Mouse (Mus musculus): ENCODE data around the gene Cask. TPM values are rescaled to one million over a fixed set of nuclear protein-coding genes. Genes with fewer than 3 reads are reported as not detected.

Cask gene
- polyA plus RNA-seq, 1 experiment from 2014 or later = 17.4 TPM

DNA sequence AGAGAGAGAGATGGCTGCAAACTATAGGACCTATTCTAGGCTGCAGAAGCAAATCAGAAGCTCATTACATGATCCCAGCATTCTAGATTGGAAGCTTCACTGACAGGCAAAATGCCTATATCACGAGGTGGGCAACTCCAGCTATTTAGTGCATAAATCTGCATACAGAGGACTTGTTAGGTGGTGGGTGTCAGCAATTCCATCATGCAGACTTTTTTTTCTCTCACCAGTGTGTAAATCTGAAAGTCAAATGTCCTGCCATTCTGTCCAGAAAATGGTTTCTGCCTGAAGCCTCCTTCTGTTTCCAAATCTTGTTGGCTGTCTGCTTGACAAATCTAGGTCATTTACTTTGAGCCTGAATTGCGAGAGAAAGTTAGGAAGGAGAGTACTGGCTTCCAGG is 373.6 kb downstream of the Cask start:
- H3K9ac ChIP-seq = no peak overlapping the region
- no peak overlapping the region for H3K4me2 ChIP-seq
- ATAC-seq (replicated peaks; ENCODE audit: low FRiP score) = no peak
- H3K4me1 ChIP-seq = no peaks in the 10 kb centered on the region
- no peaks in the 10 kb centered on the region for H3K9me3 ChIP-seq (replicated peaks)
- H3K27me3 ChIP-seq = peaks cover 21% of the 10 kb centered on the region
- H3K27ac ChIP-seq = no peak overlapping the region
- no peaks in the 10 kb centered on the region for H3K36me3 ChIP-seq
- H3K4me3 ChIP-seq (replicated peaks) = no peak overlapping the region
- WGBS = 64% methylated on average over 2 of the region's 2 CpGs

DNA sequence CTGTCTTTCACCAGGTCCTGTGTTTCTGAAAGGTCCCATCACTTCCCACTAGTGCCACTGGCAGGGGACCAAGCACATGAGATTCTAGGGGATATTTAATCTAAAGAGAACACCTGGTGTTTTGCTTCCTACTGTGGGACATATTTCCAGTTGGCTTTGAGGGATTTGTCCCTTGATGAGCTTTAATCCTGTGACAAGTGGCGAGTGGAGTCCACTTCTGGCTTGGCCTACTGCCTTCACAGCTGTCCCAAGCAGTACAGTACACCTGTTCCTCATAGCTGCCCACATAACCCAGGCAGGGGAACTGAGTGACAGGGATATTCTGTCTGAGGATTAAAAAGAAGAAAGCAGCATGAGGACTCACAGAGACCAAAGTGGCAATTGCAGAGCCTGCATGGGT is 375.8 kb downstream of the Cask start:
- 68% methylated on average over 1 of the region's 1 CpGs for whole genome bisulfite sequencing

DNA sequence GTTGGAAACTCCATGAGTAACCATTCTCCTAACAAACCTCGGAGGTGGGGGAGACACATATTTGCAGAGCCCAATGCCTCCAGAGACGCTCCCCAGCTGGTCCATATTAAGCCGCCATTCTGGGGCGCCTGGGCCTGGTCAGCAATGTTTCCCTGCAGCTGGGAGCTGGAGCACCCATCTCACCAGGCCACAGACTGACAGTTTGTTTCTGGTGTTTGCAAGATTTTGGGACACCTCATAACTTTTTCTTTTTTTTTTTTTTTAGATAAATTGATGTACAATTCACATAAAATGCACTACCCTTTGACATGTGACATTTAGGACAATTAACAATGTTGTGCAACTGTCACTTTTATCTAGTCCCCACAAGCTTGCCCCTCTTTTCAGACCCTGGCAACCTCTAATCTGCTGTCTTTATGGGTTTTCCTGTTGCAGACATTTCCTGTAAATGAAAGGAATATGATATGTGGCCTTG is 378.4 kb downstream of the Cask start:
- no peak for ATAC-seq (replicated peaks; ENCODE audit: low FRiP score)
- Histone ChIP-seq H3K4me1 (no peaks in the 10 kb centered on the region), H3K36me3 (no peaks in the 10 kb centered on the region), H3K4me2 (no peak overlapping the region), H3K4me3 (replicated peaks) (no peak overlapping the region), H3K27ac (no peak overlapping the region), H3K27me3 (peaks cover 22% of the 10 kb centered on the region), H3K9me3 (replicated peaks) (no peaks in the 10 kb centered on the region), H3K9ac (no peak overlapping the region)
- WGBS = 56% methylated on average over 4 of the region's 4 CpGs

More for the DNA sequence above, 375.8 kb downstream of the Cask start:
- no peaks in the 10 kb centered on the region for H3K36me3 ChIP-seq
- H3K4me1 ChIP-seq = no peaks in the 10 kb centered on the region
- no peak overlapping the region for H3K9ac ChIP-seq
- H3K9me3 ChIP-seq (replicated peaks) = no peaks in the 10 kb centered on the region
- no peak for ATAC-seq (replicated peaks; ENCODE audit: low FRiP score)
- no peak overlapping the region for H3K27ac ChIP-seq
- no peak overlapping the region for H3K4me2 ChIP-seq
- H3K4me3 ChIP-seq (replicated peaks) = no peak overlapping the region
- peaks cover 25% of the 10 kb centered on the region for H3K27me3 ChIP-seq

DNA sequence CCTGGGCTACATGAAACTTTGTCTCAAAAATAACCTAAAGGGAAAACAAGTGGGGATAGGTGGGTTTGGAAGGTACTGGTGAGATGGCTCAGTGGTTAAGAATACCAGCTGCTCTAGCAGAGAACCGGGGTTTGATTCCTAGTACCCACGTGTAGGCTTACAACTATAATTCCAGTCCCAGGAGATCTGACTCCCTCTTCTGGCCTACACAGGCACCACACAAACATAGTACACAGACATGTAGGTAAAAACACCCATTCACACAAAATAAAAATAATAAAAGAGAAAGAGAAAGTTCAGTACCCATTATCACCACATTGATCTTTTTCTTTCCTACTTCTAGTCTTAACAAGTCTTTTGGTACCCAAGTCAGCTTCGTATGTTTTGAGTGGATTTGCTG is 379.2 kb downstream of the Cask start:
- H3K9me3 ChIP-seq (replicated peaks) = no peaks in the 10 kb centered on the region
- no peaks in the 10 kb centered on the region for H3K4me1 ChIP-seq
- H3K4me3 ChIP-seq (replicated peaks) = no peak overlapping the region
- H3K9ac ChIP-seq = no peak overlapping the region
- peaks cover 25% of the 10 kb centered on the region for H3K27me3 ChIP-seq
- 79% methylated on average over 3 of the region's 3 CpGs for WGBS
- H3K36me3 ChIP-seq = no peaks in the 10 kb centered on the region
- no peak overlapping the region for H3K27ac ChIP-seq
- ATAC-seq (replicated peaks; ENCODE audit: low FRiP score) = no peak
- no peak overlapping the region for H3K4me2 ChIP-seq

DNA sequence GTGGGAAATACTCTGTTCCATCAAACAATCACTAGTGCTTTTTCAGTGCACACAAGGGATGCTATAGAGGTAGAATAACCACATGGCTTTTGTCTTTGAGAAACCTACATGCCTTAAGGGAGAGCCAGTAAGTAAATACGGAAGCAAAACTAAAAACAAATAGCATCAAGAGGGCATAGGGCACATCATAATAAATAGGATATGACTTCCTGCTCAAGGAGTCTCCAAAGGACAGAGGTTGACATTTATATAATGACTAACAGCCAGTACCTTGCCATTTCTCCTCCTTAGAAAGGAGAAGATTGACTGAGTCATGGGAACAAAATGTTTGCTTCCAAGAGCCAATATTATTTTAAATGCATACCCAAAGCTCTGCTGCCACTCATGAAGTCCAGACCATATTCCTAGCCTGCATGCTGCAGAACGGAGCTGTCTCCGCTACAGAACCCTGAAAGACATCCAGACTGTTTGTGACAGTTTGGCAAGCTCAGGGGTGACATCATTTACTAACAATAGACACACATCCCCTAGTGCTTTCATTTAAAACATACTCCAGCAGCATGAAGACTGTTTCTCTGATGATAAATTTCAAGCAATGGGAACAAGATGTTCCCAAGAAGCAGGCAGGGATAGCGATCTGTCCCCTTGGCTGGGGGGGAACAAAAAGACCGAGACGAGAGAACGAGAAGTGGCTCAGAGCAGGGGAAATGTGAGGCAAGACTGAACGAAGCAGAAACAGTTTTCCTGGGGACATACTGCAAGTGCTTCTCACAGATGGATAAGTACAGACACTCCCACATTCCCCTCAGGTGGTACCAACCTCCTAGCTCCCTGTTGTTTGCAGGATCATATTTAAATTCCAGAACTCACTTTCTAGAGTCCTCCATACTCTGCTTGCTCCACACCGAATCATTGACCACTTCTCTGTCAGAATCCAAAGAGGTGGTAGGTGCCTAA is 381.7 kb downstream of the Cask start:
- no peaks in the 10 kb centered on the region for H3K36me3 ChIP-seq
- H3K9me3 ChIP-seq (replicated peaks) = no peaks in the 10 kb centered on the region
- H3K4me3 ChIP-seq (replicated peaks) = no peak overlapping the region
- WGBS = 61% methylated on average over 9 of the region's 9 CpGs
- no peak for ATAC-seq (replicated peaks; ENCODE audit: low FRiP score)
- no peak overlapping the region for H3K9ac ChIP-seq
- H3K4me1 ChIP-seq = no peaks in the 10 kb centered on the region
- H3K27me3 ChIP-seq = peaks cover 12% of the 10 kb centered on the region
- H3K27ac ChIP-seq = no peak overlapping the region
- H3K4me2 ChIP-seq = no peak overlapping the region

DNA sequence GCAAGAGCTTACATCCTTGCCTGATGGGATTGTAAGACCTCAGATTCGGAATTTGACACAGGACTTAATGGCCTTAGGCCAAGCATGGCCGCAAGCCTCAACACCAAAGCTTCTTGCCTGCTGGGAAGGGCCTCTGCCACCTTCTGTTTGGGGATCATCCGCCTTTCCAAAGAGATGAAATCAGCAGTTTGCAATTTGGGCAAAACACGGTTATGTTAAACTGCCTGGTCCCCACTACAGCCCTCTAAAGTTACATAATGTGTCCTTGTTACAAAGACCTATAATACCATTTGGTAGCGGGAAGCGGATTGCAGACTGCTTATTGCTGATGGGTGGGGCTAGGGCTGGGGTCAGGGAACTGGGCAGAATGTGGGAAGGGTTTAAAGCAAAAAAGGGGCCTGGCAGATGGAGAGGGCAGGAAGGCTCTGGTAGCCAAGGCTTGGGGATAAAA is 384.0 kb downstream of the Cask start:
- ATAC-seq (replicated peaks; ENCODE audit: low FRiP score) = no peak
- peaks cover 9% of the 10 kb centered on the region for H3K27me3 ChIP-seq
- H3K27ac ChIP-seq = no peak overlapping the region
- H3K36me3 ChIP-seq = no peaks in the 10 kb centered on the region
- WGBS = 75% methylated on average over 6 of the region's 6 CpGs
- no peak overlapping the region for H3K4me2 ChIP-seq
- no peak overlapping the region for H3K4me3 ChIP-seq (replicated peaks)
- H3K4me1 ChIP-seq = no peaks in the 10 kb centered on the region
- no peaks in the 10 kb centered on the region for H3K9me3 ChIP-seq (replicated peaks)
- H3K9ac ChIP-seq = no peak overlapping the region

Small RNAs within 50 kb of the gene (microRNA-seq; reads per million reads assigned to microRNA genes)
- not detected for gene Gm25246

Other genes starting within 250 kb of the Cask start
- gene Gpr34, start 219.3 kb downstream of the Cask start, polyA plus RNA-seq (2015; fragmentation: Nextera tagmentation; extraction: Ambion mirVana) = 1.0 and 1.1 TPM in 2 replicates
- 0.33 and 0.38 TPM in 2 replicates for gene Gpr82, start 190.0 kb downstream of the Cask start, polyA plus RNA-seq (2015; fragmentation: Nextera tagmentation; extraction: Ambion mirVana)

Measured in kidney, embryonic 15.5 days (tissue).